Mouse (Mus musculus): Measurements from ENCODE around the gene Ccser2. TPM values are rescaled to one million over a fixed set of nuclear protein-coding genes. Genes with fewer than 3 reads are reported as not detected.
A peak's percentile ranks its signal among the peaks of the same experiment; 100 is the strongest.

Ccser2 gene
- polyA plus RNA-seq, 1 experiment: 60.5 TPM

DNA sequence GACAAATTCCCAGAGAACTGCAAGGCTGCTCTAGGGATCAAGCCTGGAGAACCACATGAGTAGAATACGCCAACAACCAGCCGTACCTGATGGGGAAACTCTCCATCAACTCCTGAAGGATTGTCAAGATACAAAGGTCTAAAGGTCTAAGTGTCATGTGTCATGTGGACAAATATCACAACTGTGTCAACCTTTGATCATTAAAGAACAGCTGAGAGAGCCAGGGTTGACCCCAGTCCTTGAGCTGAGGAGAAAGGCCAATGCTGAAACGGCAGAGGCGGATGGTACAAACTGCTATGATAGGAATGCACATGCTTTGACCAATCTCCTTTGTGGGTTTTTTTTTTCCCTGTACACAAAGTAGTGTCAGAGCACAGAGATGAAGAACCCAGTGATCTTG is 2.6 kb upstream of the Ccser2 start:
- no peak for DNase-seq (ENCODE audit: low read depth)
- TF ChIP-seq POLR2A (IDR thresholded peaks at IDR 0.05; ENCODE audit: borderline replicate concordance, extremely low read depth, insufficient read depth, insufficient read length, poor library complexity, severe bottlenecking) (no peak), CTCF (IDR thresholded peaks at IDR 0.05; ENCODE audit: borderline replicate concordance, extremely low read depth, insufficient read depth, insufficient read length) (no peak)

DNA sequence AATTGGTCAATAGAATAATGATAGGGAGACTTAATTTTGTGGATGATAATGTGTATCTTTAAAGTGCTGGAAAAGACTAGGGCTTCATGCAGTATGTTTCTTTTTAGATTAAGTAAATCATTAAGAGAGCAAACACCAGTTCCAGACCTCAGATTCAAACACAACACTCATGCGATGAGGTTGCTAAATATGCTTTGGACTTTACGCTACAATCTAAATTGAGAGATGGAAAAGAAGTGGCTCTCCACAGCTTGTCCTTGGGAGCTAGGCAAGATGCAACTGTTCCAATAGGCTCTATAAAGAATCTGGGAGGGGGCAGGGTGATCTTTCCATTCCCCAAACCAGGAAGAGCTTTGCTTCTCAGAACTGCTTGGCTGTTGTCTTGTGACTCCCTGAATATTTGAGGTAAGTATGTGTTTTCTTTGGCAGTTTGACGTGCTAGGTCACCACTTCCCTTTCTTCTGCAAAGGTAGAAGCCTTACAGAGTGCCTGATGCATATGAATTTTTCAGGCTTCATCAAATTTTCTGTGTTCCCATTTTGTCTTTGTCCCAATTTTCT is 1.4 kb upstream of the Ccser2 start:
- TF ChIP-seq CTCF (IDR thresholded peaks at IDR 0.05; ENCODE audit: borderline replicate concordance, extremely low read depth, insufficient read depth, insufficient read length): no peak
- TF ChIP-seq POLR2A (IDR thresholded peaks at IDR 0.05; ENCODE audit: borderline replicate concordance, extremely low read depth, insufficient read depth, insufficient read length, poor library complexity, severe bottlenecking): no peak

DNA sequence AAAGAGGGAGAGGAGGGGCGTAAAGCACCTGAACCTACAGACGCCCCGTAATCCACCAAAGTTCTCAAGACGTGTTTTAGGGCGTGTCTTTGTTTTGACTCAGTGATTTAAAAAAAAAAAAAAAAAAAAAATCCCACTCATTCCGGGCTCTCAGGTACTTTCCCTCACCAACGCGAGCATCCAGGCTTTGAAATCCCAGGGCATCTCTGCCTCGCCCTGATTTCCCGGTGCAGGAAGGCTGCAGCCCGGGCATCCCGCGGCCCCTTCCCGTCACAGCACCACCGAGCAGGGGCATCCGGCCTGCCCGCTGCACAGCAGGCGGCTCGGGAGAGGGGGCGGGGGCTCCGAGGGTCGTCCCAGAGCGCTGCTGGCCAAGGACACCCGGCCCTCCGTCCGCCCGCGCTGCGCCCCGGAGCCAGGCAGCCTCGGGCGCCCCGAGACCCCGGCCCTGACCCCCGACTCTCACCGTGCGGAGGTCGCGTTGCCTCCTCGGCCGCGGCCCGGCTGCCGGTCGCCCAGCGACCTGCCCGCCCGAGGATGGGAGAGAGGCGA is 425 bp downstream of the Ccser2 start:
- DNase-seq (ENCODE audit: low read depth): peak; percentile 62

More for the DNA sequence above, 1.4 kb upstream of the Ccser2 start:
- no peak for DNase-seq (ENCODE audit: low read depth)

DNA sequence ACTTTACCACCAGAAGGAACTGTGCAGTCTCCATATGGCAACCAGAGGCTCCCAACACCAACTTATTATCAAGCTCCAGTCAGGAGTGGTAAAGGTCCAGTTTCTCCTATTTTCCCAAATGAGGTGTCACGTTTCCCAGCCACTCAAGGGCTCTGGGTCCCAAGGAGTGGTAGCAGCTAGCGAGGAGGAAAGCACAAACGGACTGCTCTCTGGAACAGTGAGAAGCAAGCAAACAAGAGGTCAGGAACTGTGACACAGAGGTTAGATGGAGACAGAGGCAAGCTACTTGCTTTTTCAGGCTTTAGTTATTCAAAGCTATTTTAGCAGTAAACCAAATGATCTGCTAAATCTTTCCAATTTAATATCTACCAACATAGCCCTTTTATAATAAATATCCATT is 3.2 kb downstream of the Ccser2 start:
- TF ChIP-seq POLR2A (IDR thresholded peaks at IDR 0.05; ENCODE audit: borderline replicate concordance, extremely low read depth, insufficient read depth, insufficient read length, poor library complexity, severe bottlenecking): no peak
- no peak for TF ChIP-seq CTCF (IDR thresholded peaks at IDR 0.05; ENCODE audit: borderline replicate concordance, extremely low read depth, insufficient read depth, insufficient read length)
- DNase-seq (ENCODE audit: low read depth): no peak

More for the DNA sequence above, 425 bp downstream of the Ccser2 start:
- TF ChIP-seq POLR2A (IDR thresholded peaks at IDR 0.05; ENCODE audit: borderline replicate concordance, extremely low read depth, insufficient read depth, insufficient read length, poor library complexity, severe bottlenecking) (no peak), CTCF (IDR thresholded peaks at IDR 0.05; ENCODE audit: borderline replicate concordance, extremely low read depth, insufficient read depth, insufficient read length) (no peak)

DNA sequence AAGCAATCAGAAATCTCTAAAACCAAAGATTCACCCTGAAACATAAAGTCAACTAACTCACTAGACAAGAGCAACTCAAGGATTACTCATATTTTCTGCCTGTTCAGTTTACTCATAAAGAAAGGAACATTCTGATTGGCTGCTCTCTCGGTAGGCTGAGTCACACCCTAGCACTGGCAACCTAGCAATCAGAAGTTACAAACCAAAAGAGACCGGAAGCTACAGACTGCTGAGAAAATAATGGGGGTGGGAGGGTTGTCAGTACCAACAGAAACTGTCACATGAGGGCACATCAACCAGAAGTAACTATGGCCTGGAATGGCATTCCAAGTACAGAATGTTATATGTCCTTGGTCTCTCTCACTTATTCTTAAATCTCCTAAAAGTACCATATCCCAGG is 6.1 kb downstream of the Ccser2 start:
- no peak for DNase-seq (ENCODE audit: low read depth)
- TF ChIP-seq POLR2A (IDR thresholded peaks at IDR 0.05; ENCODE audit: borderline replicate concordance, extremely low read depth, insufficient read depth, insufficient read length, poor library complexity, severe bottlenecking): no peak
- TF ChIP-seq CTCF (IDR thresholded peaks at IDR 0.05; ENCODE audit: borderline replicate concordance, extremely low read depth, insufficient read depth, insufficient read length): no peak

GRCm38 (mm10) chr14:36957719-36958118 is 10.9 kb downstream of the Ccser2 start:
- TF ChIP-seq CTCF (IDR thresholded peaks at IDR 0.05; ENCODE audit: borderline replicate concordance, extremely low read depth, insufficient read depth, insufficient read length) (no peak), POLR2A (IDR thresholded peaks at IDR 0.05; ENCODE audit: borderline replicate concordance, extremely low read depth, insufficient read depth, insufficient read length, poor library complexity, severe bottlenecking) (no peak)

GRCm38 (mm10) chr14:36957261-36957660 is 11.3 kb downstream of the Ccser2 start:
- no peak for DNase-seq (ENCODE audit: low read depth)

More at GRCm38 (mm10) chr14:36957719-36958118, 10.9 kb downstream of the Ccser2 start:
- DNase-seq (ENCODE audit: low read depth): no peak

DNA sequence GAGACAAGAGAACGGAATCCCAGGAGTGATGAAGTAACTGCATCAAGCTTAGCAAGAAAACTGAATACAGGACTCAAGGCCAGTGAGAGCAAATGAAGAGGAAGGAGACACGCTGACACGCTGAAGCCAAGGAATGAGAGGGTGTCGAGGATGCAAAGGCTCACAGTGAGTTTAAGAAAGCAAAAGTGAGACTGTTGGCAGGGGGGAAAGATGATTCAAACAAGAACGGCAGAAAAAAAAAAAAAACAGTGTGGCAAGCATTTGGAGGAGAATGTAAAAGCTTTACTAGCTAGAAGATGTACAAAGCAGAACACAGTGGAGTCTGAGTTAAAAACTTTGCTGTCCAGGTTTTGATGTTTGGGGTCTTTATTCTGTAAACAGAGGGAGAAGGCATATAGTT is 11.9 kb downstream of the Ccser2 start:
- no peak for TF ChIP-seq POLR2A (IDR thresholded peaks at IDR 0.05; ENCODE audit: borderline replicate concordance, extremely low read depth, insufficient read depth, insufficient read length, poor library complexity, severe bottlenecking)
- no peak for TF ChIP-seq CTCF (IDR thresholded peaks at IDR 0.05; ENCODE audit: borderline replicate concordance, extremely low read depth, insufficient read depth, insufficient read length)

More at GRCm38 (mm10) chr14:36957261-36957660, 11.3 kb downstream of the Ccser2 start:
- TF ChIP-seq CTCF (IDR thresholded peaks at IDR 0.05; ENCODE audit: borderline replicate concordance, extremely low read depth, insufficient read depth, insufficient read length) (no peak), POLR2A (IDR thresholded peaks at IDR 0.05; ENCODE audit: borderline replicate concordance, extremely low read depth, insufficient read depth, insufficient read length, poor library complexity, severe bottlenecking) (no peak)

DNA sequence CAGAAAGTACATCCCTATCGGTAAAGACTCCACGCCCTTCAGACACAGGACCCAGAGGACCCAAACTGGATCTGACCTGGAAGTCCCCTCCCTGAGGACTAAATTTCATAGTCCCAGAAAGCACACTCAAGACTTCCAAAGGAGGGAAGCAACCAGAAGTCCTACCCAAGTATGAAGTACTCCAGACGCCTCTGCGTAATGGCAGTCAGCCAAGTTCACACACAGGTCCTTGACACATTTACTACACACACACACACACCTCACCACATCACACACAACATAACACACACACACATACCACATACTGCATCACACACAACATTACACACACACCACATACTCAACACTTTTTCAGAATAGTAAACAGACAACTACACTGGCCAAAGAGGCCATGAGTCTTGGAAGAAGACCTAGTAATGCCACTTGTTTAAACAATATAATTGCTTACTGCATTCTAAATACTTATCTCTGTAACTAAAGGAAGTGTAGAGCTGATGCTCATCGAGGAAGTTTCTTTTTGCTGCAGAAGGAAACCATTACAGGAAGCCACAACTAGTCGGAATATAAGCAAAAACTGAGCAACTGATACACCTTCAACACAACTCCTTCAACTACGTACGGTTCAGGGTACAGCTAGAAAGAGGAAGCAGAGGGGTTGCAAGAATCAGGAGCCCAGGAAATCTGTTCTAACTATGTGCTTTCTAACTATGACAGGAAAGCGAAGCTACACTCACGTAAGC is 15.7 kb downstream of the Ccser2 start:
- no peak for DNase-seq (ENCODE audit: low read depth)
- TF ChIP-seq CTCF (IDR thresholded peaks at IDR 0.05; ENCODE audit: borderline replicate concordance, extremely low read depth, insufficient read depth, insufficient read length) (no peak), POLR2A (IDR thresholded peaks at IDR 0.05; ENCODE audit: borderline replicate concordance, extremely low read depth, insufficient read depth, insufficient read length, poor library complexity, severe bottlenecking) (no peak)

More for the DNA sequence above, 11.9 kb downstream of the Ccser2 start:
- no peak for DNase-seq (ENCODE audit: low read depth)

GRCm38 (mm10) chr14:36952142-36952541 is 16.4 kb downstream of the Ccser2 start:
- DNase-seq (ENCODE audit: low read depth): peak; percentile 73
- no peak for TF ChIP-seq POLR2A (IDR thresholded peaks at IDR 0.05; ENCODE audit: borderline replicate concordance, extremely low read depth, insufficient read depth, insufficient read length, poor library complexity, severe bottlenecking)
- TF ChIP-seq CTCF (IDR thresholded peaks at IDR 0.05; ENCODE audit: borderline replicate concordance, extremely low read depth, insufficient read depth, insufficient read length): peak; percentile 80

DNA sequence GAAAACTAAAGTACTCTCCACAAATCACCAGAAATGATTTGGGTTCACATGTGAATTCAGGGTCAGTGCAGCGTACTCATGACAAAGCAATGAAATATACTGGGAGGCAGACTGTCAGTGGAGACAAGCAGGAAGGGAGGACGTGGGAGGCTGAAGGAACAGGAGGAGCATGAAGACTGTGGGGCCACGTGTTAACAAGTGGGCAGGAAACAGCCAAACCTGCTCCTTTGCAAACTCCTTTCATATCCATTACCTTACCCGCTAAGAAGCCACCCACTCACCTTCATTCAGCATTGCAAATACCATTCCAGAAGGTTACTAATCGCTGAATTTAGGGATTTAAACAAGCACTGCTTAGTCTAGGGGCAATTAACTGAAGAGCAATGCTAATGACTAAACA is 25.9 kb downstream of the Ccser2 start:
- no peak for TF ChIP-seq CTCF (IDR thresholded peaks at IDR 0.05; ENCODE audit: borderline replicate concordance, extremely low read depth, insufficient read depth, insufficient read length)
- no peak for TF ChIP-seq POLR2A (IDR thresholded peaks at IDR 0.05; ENCODE audit: borderline replicate concordance, extremely low read depth, insufficient read depth, insufficient read length, poor library complexity, severe bottlenecking)
- DNase-seq (ENCODE audit: low read depth): no peak

All from brain, embryonic 14.5 days (tissue).